Mouse (Mus musculus) midbrain, embryonic 11.5 days (tissue): Measurements from ENCODE around the gene Npas1. TPM values are rescaled to one million over a fixed set of nuclear protein-coding genes. Genes with fewer than 3 reads are reported as not detected.

ENCODE experiments used
- ATAC-seq: fragments of 200-750 bp; cut with Nextera tagmentation; 2 replicates; pipeline ENCODE4 v1.8.0; 2017; ENCODE audit warnings: moderate TSS enrichment, moderate library complexity; ENCODE audit not compliant: low FRiP score
- DNase-seq: peaks from one replicate; pipeline ENCODE4 v3.0.0; 2015; ENCODE audit warnings: low spot score; ENCODE audit errors: missing footprints
- H3K27ac ChIP-seq: fragments of 300-500 bp; sonication (generic); 2 replicates; pipeline ENCODE4 v1.5.1; 2014; ENCODE audit warnings: low read depth, low read length
- H3K27me3 ChIP-seq: fragments of 300-500 bp; sonication (generic); 2 replicates; pipeline ENCODE4 v1.6.1; 2014; ENCODE audit warnings: mild to moderate bottlenecking, low read length, moderate library complexity, mixed read lengths; ENCODE audit not compliant: control insufficient read depth, insufficient read depth
- H3K36me3 ChIP-seq: fragments of 300-500 bp; sonication (generic); 2 replicates; pipeline ENCODE4 v1.6.1; 2014; ENCODE audit warnings: mild to moderate bottlenecking, low read length, moderate library complexity, mixed read lengths; ENCODE audit not compliant: control insufficient read depth, insufficient read depth
- H3K4me1 ChIP-seq: fragments of 300-500 bp; sonication (generic); 2 replicates; pipeline ENCODE4 v1.6.1; 2014; ENCODE audit warnings: low read length; ENCODE audit not compliant: control insufficient read depth, insufficient read depth
- H3K4me2 ChIP-seq: fragments of 300-500 bp; sonication (generic); 2 replicates; pipeline ENCODE4 v1.6.1; 2014; ENCODE audit warnings: mild to moderate bottlenecking, moderate library complexity
- H3K4me3 ChIP-seq: fragments of 300-500 bp; sonication (generic); 2 replicates; pipeline ENCODE4 v1.5.1; 2014; ENCODE audit warnings: low read depth, low read length
- H3K9ac ChIP-seq: fragments of 300-500 bp; sonication (generic); 2 replicates; pipeline ENCODE4 v1.6.1; 2014; ENCODE audit warnings: low read length
- H3K9me3 ChIP-seq: fragments of 300-500 bp; sonication (generic); 2 replicates; pipeline ENCODE4 v1.6.1; 2016; ENCODE audit warnings: low read length; ENCODE audit not compliant: control insufficient read depth
- WGBS: fragments of 180-500 bp; shearing (Covaris S2); extraction: QIAGEN DNeasy Blood & Tissue Kit; methylation state at CpG from one replicate; pipeline ENCODE4 v1.1.7; 2014; 5-methylcytosine and 5-hydroxymethylcytosine counted together
- polyA plus RNA-seq: library from polyadenylated mRNA; unstranded; fragments of >200 nt; fragmentation: Nextera tagmentation; extraction: Ambion mirVana; gene quantifications from 2 replicates; pipeline ENCODE4 v1.2.1, GENCODE M21; 2014

Gene Npas1
- polyA plus RNA-seq, 1 experiment from 2014 or later, result 0.30 TPM

DNA sequence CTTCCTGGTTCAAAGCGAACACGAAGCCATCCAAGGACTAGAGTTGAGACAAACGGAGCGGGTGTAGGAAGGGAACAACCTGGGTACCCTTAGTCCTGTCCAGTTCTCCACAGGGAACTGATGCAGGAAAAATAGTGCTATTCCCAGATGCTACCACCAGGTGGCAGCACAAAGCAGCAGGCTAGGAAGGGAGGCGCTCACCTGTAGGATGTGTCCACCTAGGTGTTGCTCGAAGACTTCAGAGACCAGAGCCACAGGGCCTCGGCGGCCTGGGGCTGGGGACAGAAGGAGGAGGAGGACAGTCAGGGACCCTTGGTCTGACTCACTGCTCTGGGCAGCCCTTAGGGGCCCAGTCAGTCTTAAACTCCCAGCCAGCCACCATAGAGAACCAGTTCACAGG, 12.4 kb downstream of the Npas1 start:
- Histone ChIP-seq H3K36me3 (no peaks in the 10 kb centered on the region), H3K4me1 (peaks cover 3% of the 10 kb centered on the region; the same call in 1 of the 2 replicates), H3K9ac (no peak overlapping the region), H3K27me3 (no peaks in the 10 kb centered on the region; the same call in 1 of the 2 replicates), H3K27ac (no peak overlapping the region), H3K4me3 (no peak overlapping the region), H3K9me3 (no peaks in the 10 kb centered on the region), H3K4me2 (no peak overlapping the region)
- DNase-seq, result peak; percentile 97
- 11% methylated on average over 8 of the region's 8 CpGs for WGBS
- ATAC-seq, result 0 out of 2 replicates have a peak, but pooled peaks have one; percentile 12

DNA sequence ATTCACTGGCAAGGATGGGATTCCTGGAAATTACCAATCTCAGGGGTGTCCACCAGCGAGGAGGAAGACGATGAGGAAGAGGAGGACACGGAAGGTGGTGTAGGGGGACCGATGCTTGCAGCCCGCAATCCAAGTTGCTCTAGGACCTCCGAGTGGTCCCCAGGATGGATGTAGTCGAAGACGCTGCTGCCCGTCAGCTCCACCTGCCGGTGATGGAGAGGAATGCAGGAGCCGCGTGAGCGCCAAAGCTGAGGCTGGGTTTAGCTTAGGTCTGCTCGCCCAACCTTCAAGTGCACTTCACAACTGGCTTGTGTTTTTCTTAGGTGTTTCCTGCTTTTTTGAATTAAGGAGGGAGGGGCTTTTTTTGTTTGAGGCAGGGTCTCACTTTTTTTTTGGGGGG, 14.3 kb downstream of the Npas1 start:
- no peaks in the 10 kb centered on the region for H3K9me3 ChIP-seq
- H3K27ac ChIP-seq, result no peak overlapping the region
- H3K4me2 ChIP-seq, result no peak overlapping the region
- H3K36me3 ChIP-seq, result no peaks in the 10 kb centered on the region
- no peaks in the 10 kb centered on the region; the same call in 1 of the 2 replicates for H3K27me3 ChIP-seq
- DNase-seq (peak; percentile 99), ATAC-seq (peak; percentile 70; the same call in 1 of the 2 replicates)
- 4% methylated on average over 14 of the region's 14 CpGs for WGBS
- H3K9ac ChIP-seq, result no peak overlapping the region
- peaks cover 3% of the 10 kb centered on the region; the same call in 1 of the 2 replicates for H3K4me1 ChIP-seq
- H3K4me3 ChIP-seq, result no peak overlapping the region

DNA sequence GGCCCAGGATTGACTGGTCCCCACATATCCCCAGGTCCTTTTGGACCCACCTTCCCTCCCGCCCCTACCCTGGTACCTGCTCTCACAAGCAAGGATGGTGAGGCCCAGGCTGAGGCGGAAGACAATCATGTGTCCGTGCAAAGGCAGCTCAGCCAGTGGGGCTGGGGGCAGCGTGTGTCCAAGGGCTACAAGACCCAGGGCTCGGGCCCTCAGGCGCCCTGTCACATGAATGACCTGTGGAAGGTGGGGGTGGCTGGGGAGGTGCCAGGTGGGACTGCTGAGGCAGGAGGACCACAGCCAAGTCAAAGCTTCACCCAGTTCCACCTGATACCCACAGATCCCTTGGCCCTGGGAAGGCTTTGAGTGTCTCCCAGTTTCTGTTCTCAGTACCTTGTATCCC, 15.8 kb downstream of the Npas1 start:
- Histone ChIP-seq H3K4me2 (no peak overlapping the region), H3K4me1 (no peaks in the 10 kb centered on the region), H3K36me3 (no peaks in the 10 kb centered on the region), H3K9me3 (no peaks in the 10 kb centered on the region), H3K27ac (no peak overlapping the region), H3K27me3 (no peaks in the 10 kb centered on the region; the same call in 1 of the 2 replicates), H3K4me3 (no peak overlapping the region), H3K9ac (no peak overlapping the region)
- ATAC-seq, result no peak
- 76% methylated on average over 6 of the region's 6 CpGs for WGBS
- DNase-seq, result peak; percentile 56

DNA sequence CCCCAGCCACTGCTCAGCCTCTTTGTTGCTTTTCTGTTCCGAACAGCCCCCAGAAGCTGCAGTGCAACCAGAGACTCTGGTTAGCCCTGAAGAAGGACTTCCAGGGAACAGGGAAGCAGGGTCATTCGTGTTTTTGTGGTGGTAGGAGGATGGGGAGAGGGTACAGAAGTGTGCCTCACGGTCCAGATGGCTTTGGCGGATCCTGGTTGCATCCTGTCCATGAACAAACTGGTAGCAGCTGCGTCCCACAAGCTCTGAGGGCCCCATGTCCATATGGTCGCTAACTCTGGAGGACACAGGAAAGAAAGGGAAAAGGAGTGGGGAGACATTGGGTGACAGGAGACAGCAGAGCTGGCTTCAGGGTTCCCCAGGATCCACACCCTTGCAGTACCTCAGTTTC, 16.4 kb downstream of the Npas1 start:
- DNase-seq (peak; percentile 68), ATAC-seq (no peak)
- Histone ChIP-seq H3K36me3 (no peaks in the 10 kb centered on the region), H3K4me2 (no peak overlapping the region), H3K27ac (no peak overlapping the region), H3K4me1 (no peaks in the 10 kb centered on the region), H3K27me3 (no peaks in the 10 kb centered on the region; the same call in 1 of the 2 replicates), H3K9me3 (no peaks in the 10 kb centered on the region), H3K9ac (no peak overlapping the region), H3K4me3 (no peak overlapping the region)
- 65% methylated on average over 6 of the region's 6 CpGs for WGBS

DNA sequence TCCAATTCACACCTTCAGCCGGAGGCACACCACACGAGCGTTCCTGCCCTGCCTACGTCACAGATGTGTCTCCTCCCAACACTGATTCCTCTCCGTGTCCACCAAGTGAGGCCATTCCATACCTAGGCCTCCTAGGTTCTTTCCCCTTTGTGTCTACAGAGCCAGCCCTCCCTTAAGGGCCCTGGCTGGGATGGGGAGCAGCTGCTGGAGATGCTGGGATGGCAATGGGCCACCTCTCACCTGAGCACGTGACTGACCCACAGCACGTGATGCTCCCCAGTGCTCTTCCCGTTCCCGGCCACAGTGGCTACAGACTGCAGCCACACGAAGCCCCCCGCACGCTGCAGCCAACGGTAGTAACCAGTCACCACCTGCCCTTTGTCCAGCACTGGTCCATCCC, 17.0 kb downstream of the Npas1 start:
- ATAC-seq, result no peak

DNA sequence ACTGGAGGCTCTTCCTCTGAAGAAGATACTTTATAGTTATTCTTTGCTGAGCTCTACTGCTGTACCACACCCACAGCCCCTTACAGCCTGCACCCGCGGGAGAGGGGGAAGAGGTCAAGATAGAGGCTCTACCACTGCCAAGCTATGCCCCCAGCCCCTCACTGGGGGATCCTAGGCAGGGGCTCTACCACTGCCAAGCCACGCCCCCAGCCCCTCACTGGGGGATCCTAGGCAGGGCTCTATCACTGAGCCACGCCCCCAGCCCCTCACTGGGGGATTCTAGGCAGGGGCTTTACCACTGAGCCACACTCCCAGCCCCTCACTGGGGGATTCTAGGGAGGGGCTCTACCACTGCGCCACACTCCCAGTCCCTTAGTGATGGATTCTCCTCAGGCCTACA, 21.2 kb downstream of the Npas1 start:
- no peaks in the 10 kb centered on the region for H3K4me1 ChIP-seq
- DNase-seq (no peak), ATAC-seq (no peak)
- no peak overlapping the region for H3K4me3 ChIP-seq
- no peaks in the 10 kb centered on the region for H3K36me3 ChIP-seq
- 83% methylated on average over 5 of the region's 5 CpGs for WGBS
- H3K27me3 ChIP-seq, result no peaks in the 10 kb centered on the region
- no peaks in the 10 kb centered on the region for H3K9me3 ChIP-seq
- H3K27ac ChIP-seq, result no peak overlapping the region
- no peak overlapping the region for H3K9ac ChIP-seq
- no peak overlapping the region for H3K4me2 ChIP-seq

More for the DNA sequence above, 17.0 kb downstream of the Npas1 start:
- Histone ChIP-seq H3K4me3 (no peak overlapping the region), H3K27ac (no peak overlapping the region), H3K9ac (peak overlapping the region; percentile 5; the same call in 1 of the 2 replicates), H3K27me3 (no peaks in the 10 kb centered on the region), H3K9me3 (no peaks in the 10 kb centered on the region), H3K36me3 (no peaks in the 10 kb centered on the region), H3K4me1 (no peaks in the 10 kb centered on the region), H3K4me2 (no peak overlapping the region)
- no peak for DNase-seq
- 72% methylated on average over 13 of the region's 13 CpGs for WGBS

DNA sequence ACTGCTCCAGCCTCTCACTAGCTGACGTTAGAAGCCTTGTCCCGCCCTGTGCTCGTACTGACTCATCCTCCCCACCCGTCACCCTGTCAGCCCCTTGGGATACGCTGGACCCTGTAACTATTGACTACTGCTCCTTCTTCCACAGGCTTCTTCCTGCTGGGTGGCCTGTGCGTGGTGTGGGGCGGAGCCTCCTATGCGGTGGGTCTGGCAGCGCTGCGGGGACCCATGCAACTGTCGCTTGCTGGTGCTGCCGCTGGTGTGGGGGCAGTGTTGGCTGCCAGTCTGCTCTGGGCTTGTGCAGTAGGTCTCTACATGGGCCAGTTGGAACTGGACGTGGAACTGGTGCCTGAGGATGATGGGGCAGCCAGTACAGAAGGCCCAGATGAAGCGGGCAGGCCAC, 22.5 kb downstream of the Npas1 start:
- Histone ChIP-seq H3K27ac (no peak overlapping the region), H3K4me2 (no peak overlapping the region), H3K36me3 (no peaks in the 10 kb centered on the region), H3K9ac (no peak overlapping the region), H3K9me3 (no peaks in the 10 kb centered on the region), H3K4me1 (no peaks in the 10 kb centered on the region), H3K4me3 (no peak overlapping the region), H3K27me3 (no peaks in the 10 kb centered on the region)
- ATAC-seq, result no peak
- DNase-seq, result no peak
- 93% methylated on average over 14 of the region's 14 CpGs for WGBS

DNA sequence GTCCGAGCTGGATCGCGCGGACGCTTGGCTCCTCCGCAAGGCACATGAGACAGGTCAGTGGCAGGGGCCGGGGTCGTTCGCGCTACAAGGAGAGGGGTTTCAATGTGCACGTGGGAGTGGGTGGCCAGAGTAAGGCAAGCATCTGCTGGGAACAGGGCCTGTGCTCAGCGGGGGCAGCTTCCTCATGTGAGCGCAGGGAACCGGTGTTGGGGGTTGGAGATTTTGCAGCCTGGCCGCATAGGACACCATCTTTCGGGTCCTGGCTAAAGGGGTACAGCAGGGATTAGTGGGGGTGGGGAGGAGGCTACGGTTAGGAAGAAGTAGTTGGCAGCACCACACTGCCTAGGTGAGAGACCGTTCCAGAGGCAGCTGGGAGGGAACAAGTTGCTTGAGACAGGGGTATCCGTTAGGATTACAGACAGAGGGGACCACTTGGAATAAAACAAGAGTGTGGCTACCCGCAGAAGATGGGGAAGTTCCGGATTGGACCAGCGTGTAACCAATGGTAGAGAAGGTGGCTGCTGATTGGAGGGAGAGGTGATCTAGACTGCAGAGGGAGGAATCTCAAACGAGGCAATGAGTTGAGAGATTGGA, 24.3 kb downstream of the Npas1 start:
- H3K27ac ChIP-seq, result no peak overlapping the region
- WGBS, result under 1% methylated on average over 23 of the region's 23 CpGs
- H3K9ac ChIP-seq, result peak overlapping the region; percentile 76
- H3K36me3 ChIP-seq, result no peaks in the 10 kb centered on the region
- peak overlapping the region; percentile 76 for H3K4me3 ChIP-seq
- no peaks in the 10 kb centered on the region for H3K9me3 ChIP-seq
- peak overlapping the region; percentile 93 for H3K4me2 ChIP-seq
- H3K27me3 ChIP-seq, result no peaks in the 10 kb centered on the region
- H3K4me1 ChIP-seq, result no peaks in the 10 kb centered on the region
- peak; percentile 96 for DNase-seq
- ATAC-seq, result peak; percentile 83

DNA sequence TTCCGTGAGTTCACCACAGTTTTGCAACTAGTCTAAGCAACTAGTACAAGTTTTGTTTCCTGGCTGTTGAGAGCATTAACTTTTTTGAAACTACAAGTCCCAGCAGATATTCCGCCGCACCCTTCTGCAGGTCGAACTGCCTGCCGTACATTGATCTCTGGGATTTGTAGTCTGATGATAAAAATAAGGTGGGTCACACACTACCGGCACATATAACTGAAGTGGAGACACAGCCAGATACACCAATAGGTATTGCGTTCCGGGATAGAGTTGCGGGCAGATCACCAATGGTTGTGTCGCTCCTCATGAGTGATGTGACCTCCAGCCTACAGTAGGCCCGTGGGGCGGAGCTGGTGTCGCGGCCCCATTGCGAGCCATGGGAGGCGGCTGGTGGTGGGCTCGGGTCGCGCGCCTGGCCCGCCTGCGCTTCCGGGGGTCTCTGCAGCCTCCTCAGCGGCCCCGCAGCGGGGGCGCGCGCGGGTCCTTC, 24.9 kb downstream of the Npas1 start, which contains the start of gene Tmem160:
TSS of gene Tmem160 (plus strand) at position 193 of the 487 bp plus-strand sequence.
- no peak within 1 kb of the TSS for H3K27ac ChIP-seq
- no peaks in the 10 kb centered on the region for H3K36me3 ChIP-seq
- peak within 1 kb of the TSS; percentile 76 for H3K9ac ChIP-seq
- ATAC-seq (peak; percentile 96), DNase-seq (peak; percentile 96)
- no peaks in the 10 kb centered on the region for H3K9me3 ChIP-seq
- WGBS, result 1% methylated on average over 30 of the region's 30 CpGs
- peak within 1 kb of the TSS; percentile 76 for H3K4me3 ChIP-seq
- H3K4me1 ChIP-seq, result no peaks in the 10 kb centered on the region
- peak within 1 kb of the TSS; percentile 93 for H3K4me2 ChIP-seq
- no peaks in the 10 kb centered on the region for H3K27me3 ChIP-seq
